Mouse (Mus musculus) lung, embryonic 16.5 days (tissue): ENCODE results near the gene Ctu2. TPM values are rescaled to one million over a fixed set of nuclear protein-coding genes. Genes with fewer than 3 reads are reported as not detected.

Experiments
- ATAC-seq: fragments of 200-750 bp; cut with Nextera tagmentation; 2 replicates; pipeline ENCODE4 v1.8.0; 2017; ENCODE audit warnings: low read depth, mild to moderate bottlenecking, moderate library complexity
- H3K27ac ChIP-seq: fragments of 300-500 bp; sonication (generic); 2 replicates; pipeline ENCODE4 v1.5.1; 2014; ENCODE audit warnings: mild to moderate bottlenecking, control low read depth, low read length
- H3K27me3 ChIP-seq: fragments of 300-500 bp; sonication (generic); 2 replicates; pipeline ENCODE4 v1.6.1; 2014; ENCODE audit warnings: low read depth, low read length, mixed read lengths; ENCODE audit not compliant: control insufficient read depth, insufficient read depth
- H3K36me3 ChIP-seq: fragments of 300-500 bp; sonication (generic); 2 replicates; pipeline ENCODE4 v1.6.1; 2014; ENCODE audit warnings: low read length; ENCODE audit not compliant: control insufficient read depth, insufficient read depth
- H3K4me1 ChIP-seq: fragments of 300-500 bp; sonication (generic); replicated peaks from 2 replicates; pipeline ENCODE4 v1.6.1; 2014; ENCODE audit warnings: low read length, mixed read lengths; ENCODE audit not compliant: control insufficient read depth, insufficient read depth
- H3K4me2 ChIP-seq: fragments of 300-500 bp; sonication (generic); 2 replicates; pipeline ENCODE4 v1.6.1; 2014; ENCODE audit warnings: low read depth, low read length, control low read depth
- H3K4me3 ChIP-seq: fragments of 300-500 bp; sonication (generic); 2 replicates; pipeline ENCODE4 v1.5.1; 2014; ENCODE audit warnings: mild to moderate bottlenecking, low read length, control low read depth
- H3K9ac ChIP-seq: fragments of 300-500 bp; sonication (generic); 2 replicates; pipeline ENCODE4 v1.6.1; 2014; ENCODE audit warnings: low read length, control low read depth
- H3K9me3 ChIP-seq: fragments of 300-500 bp; sonication (generic); 2 replicates; pipeline ENCODE4 v1.6.1; 2016; ENCODE audit warnings: low read length; ENCODE audit not compliant: control insufficient read depth
- WGBS: fragments of 180-500 bp; shearing (Covaris S2); extraction: QIAGEN DNeasy Blood & Tissue Kit; methylation state at CpG from one replicate; pipeline ENCODE4 v1.1.7; 2014; 5-methylcytosine and 5-hydroxymethylcytosine counted together
- polyA plus RNA-seq: library from polyadenylated mRNA; unstranded; fragments of >200 nt; fragmentation: Nextera tagmentation; extraction: Ambion mirVana; gene quantifications from 2 replicates; pipeline ENCODE4 v1.2.1, GENCODE M21; 2015

Ctu2 gene
- 34.7 and 36.9 TPM in 2 replicates for polyA plus RNA-seq

DNA sequence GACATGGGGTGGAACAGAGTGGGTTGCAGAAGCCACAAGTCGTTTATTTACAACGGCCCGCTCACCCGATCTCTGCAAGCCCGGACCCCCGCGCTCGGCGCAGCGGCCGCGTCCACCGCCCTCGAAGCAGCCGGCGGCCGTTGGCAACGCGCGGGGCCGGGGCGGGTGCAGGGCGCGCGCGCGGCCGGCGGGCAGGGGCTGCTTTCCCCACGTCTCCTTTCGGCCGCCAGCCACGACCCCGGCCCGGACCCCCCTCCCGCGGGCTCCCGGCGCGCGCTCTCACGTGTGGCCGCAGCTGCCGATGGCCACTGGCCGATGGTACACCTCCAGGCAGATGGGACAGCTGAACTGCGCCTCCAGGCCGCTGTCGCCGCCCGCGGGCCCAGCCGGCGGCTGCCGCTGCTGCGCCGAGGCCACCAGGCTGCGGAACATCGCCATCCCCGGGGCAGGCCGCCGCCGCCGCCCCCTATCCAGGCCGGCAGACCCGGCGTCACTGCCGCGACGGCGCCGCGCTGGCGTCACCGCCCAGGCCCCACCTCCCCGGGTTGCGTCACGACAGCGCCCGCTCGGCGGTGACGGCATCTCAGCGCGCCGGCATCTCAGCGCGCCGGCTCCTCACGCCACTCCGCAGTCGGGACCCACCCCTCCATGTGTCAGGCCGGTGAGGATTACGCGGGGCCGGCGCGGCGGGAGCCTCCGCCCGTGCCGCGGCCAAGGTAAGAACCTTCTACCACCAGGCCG lies at the start of gene Ctu2, which contains the start of gene Rnf166:
Gene Ctu2 (plus strand): TSS at position 564 of the 741 bp plus-strand sequence.
Gene Rnf166 (minus strand): TSS at position 485 of the 741 bp plus-strand sequence.
- no peaks in the 10 kb centered on the region for H3K9me3 ChIP-seq
- WGBS = 0% methylated on average over 73 of the region's 103 CpGs

DNA sequence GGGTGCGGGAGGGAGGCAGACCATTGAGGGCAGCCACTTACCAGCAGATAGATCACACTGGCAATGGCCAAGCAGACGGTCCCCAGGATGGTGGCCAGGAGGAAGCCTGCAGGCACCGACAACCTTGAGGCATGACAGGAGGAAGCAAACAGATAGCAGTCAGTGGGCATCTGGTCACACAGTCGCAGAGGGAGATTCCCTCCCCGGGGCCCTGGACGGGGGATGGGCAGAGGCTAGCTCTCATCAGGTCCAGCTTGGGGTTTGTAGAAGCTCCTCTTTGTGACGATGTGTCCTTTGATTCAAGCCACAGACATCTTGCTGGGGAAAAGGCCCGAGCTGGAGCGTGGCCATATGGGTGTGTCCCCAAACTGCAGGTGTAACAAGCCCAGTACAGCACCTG lies 49.8 kb upstream of the Ctu2 start:
- H3K36me3 ChIP-seq = no peaks in the 10 kb centered on the region
- 72% methylated on average over 9 of the region's 9 CpGs for WGBS

More for the DNA sequence above, at the start of gene Ctu2, which contains the start of gene Rnf166:
- Histone ChIP-seq H3K4me3 (peak within 1 kb of the TSS; percentile 99), H3K27ac (peak within 1 kb of the TSS; percentile 55), H3K4me2 (peak within 1 kb of the TSS; percentile 87), H3K9ac (peak within 1 kb of the TSS; percentile 95), H3K36me3 (peaks cover 8% of the 10 kb centered on the region), H3K27me3 (no peaks in the 10 kb centered on the region), H3K4me1 (peaks cover 12% of the 10 kb centered on the region)
- ATAC-seq = peak; percentile 94

DNA sequence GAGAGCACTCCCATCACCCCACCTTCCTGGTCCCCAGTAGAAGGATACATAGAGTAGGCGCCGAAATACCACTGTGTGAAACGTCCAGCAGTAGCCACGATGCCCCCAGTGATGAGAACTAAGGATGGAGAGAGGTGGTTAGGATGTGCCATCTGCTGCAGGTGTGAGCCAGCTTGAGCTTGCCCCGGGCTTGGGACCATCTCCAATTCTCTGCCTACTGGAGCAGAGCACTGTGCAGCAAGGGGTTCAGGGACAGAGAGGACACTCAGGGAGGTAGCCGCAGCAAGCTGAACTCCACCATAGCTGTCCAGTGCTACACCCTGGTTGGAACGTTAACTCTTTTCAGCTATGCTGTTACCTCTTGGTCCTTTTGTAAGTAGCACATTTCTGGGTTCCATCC lies 48.3 kb upstream of the Ctu2 start:
- Histone ChIP-seq H3K27ac (no peak overlapping the region), H3K27me3 (no peaks in the 10 kb centered on the region), H3K4me1 (peaks cover 13% of the 10 kb centered on the region), H3K9ac (no peak overlapping the region), H3K36me3 (no peaks in the 10 kb centered on the region), H3K4me3 (no peak overlapping the region), H3K4me2 (no peak overlapping the region), H3K9me3 (no peaks in the 10 kb centered on the region)
- whole genome bisulfite sequencing = 86% methylated on average over 7 of the region's 7 CpGs
- no peak for ATAC-seq

More for the DNA sequence above, 49.8 kb upstream of the Ctu2 start:
- Histone ChIP-seq H3K4me1 (peaks cover 1% of the 10 kb centered on the region), H3K9ac (no peak overlapping the region), H3K27me3 (no peaks in the 10 kb centered on the region), H3K4me2 (no peak overlapping the region), H3K9me3 (no peaks in the 10 kb centered on the region), H3K4me3 (no peak overlapping the region), H3K27ac (no peak overlapping the region)
- no peak for ATAC-seq

- Histone ChIP-seq H3K4me2 (no peak overlapping the region), H3K9ac (no peak overlapping the region)
- WGBS = 87% methylated on average over 9 of the region's 9 CpGs
These were observed 47.8 kb upstream of the Ctu2 start for GRCm38 (mm10) chr8:122428163-122428562.

GRCm38 (mm10) chr8:122430058-122430636 lies 45.8 kb upstream of the Ctu2 start:
- ATAC-seq = no peak
- Histone ChIP-seq H3K9me3 (no peaks in the 10 kb centered on the region), H3K36me3 (no peaks in the 10 kb centered on the region), H3K27ac (no peak overlapping the region), H3K4me2 (no peak overlapping the region), H3K4me3 (no peak overlapping the region), H3K4me1 (peaks cover 19% of the 10 kb centered on the region), H3K9ac (no peak overlapping the region), H3K27me3 (no peaks in the 10 kb centered on the region)
- WGBS = 73% methylated on average over 10 of the region's 10 CpGs

More at GRCm38 (mm10) chr8:122428163-122428562, 47.8 kb upstream of the Ctu2 start:
- H3K9me3 ChIP-seq = no peaks in the 10 kb centered on the region
- no peak for ATAC-seq
- peaks cover 17% of the 10 kb centered on the region for H3K4me1 ChIP-seq
- no peaks in the 10 kb centered on the region for H3K36me3 ChIP-seq
- no peak overlapping the region for H3K27ac ChIP-seq
- no peaks in the 10 kb centered on the region for H3K27me3 ChIP-seq
- H3K4me3 ChIP-seq = no peak overlapping the region

DNA sequence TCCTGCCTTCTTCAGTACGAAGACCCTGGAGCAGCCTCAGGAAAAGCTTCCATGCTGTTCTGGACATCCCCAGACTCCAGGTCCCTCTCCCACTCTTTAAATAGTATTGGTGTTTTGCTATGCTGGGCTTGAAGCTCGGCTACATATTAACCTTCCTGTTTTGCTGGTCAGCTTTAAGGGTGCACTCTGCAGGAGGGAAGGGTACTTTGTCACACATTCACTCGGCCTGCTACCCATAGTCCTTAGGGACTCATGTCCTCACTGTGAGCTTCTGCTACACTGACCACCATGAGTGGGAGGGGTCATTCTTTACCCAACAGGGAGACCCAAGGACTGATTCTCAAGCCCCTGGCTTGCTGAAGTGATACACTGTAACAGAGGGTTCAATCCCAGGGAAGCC lies 45.3 kb upstream of the Ctu2 start:
- Histone ChIP-seq H3K9ac (no peak overlapping the region), H3K4me1 (peaks cover 19% of the 10 kb centered on the region), H3K4me2 (no peak overlapping the region), H3K4me3 (no peak overlapping the region), H3K27ac (no peak overlapping the region), H3K36me3 (peaks cover 4% of the 10 kb centered on the region), H3K9me3 (0 out of 2 replicates have a peak, but pooled peaks cover 5% of the 10 kb centered on the region), H3K27me3 (no peaks in the 10 kb centered on the region)
- 70% methylated on average over 3 of the region's 3 CpGs for WGBS
- no peak for ATAC-seq

DNA sequence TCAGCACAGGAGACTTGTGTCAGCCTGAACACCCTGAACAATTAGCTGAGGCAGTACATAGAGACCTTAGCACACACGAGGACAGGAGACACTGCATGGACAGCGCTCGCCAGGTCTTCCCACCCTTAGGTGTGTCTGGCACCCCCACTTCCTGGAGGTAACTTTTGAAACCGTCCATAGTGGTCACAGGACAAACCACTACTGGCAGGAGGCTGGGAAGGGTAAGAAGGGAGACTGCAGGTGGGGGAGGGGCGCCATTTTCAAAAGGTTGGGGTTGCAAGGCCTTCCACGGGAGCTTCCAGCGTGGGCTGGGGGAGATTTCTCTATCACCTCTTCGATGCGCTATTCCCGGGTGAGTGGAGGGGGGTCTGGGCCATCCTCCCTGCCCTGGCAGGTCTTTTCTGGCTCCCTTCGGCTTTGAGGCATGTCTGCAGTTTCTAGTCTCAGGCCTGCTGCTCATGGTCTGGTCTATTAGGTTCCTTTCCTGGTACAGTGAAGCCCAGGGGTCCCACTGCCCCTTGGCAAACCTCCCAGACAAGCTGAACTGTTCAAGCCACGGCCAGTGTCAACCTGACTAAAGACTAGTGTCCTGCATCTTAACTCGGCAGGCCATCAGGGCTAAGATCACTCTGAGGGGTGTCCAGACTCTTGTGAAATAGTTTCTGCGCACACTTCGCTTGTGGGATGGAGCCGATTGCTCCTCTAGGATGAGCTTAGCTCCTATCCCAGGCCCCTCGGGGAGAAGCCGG lies 44.1 kb upstream of the Ctu2 start:
- H3K4me3 ChIP-seq = peak overlapping the region; percentile 73
- H3K4me1 ChIP-seq = peaks cover 19% of the 10 kb centered on the region
- 0 out of 2 replicates have a peak, but pooled peaks cover 5% of the 10 kb centered on the region for H3K9me3 ChIP-seq
- H3K27ac ChIP-seq = peak overlapping the region; percentile 85
- peaks cover 4% of the 10 kb centered on the region for H3K36me3 ChIP-seq
- H3K9ac ChIP-seq = peak overlapping the region; percentile 89
- WGBS = 26% methylated on average over 18 of the region's 18 CpGs
- H3K4me2 ChIP-seq = peak overlapping the region; percentile 92
- no peaks in the 10 kb centered on the region for H3K27me3 ChIP-seq
- ATAC-seq = peak; percentile 9; the same call in 1 of the 2 replicates

DNA sequence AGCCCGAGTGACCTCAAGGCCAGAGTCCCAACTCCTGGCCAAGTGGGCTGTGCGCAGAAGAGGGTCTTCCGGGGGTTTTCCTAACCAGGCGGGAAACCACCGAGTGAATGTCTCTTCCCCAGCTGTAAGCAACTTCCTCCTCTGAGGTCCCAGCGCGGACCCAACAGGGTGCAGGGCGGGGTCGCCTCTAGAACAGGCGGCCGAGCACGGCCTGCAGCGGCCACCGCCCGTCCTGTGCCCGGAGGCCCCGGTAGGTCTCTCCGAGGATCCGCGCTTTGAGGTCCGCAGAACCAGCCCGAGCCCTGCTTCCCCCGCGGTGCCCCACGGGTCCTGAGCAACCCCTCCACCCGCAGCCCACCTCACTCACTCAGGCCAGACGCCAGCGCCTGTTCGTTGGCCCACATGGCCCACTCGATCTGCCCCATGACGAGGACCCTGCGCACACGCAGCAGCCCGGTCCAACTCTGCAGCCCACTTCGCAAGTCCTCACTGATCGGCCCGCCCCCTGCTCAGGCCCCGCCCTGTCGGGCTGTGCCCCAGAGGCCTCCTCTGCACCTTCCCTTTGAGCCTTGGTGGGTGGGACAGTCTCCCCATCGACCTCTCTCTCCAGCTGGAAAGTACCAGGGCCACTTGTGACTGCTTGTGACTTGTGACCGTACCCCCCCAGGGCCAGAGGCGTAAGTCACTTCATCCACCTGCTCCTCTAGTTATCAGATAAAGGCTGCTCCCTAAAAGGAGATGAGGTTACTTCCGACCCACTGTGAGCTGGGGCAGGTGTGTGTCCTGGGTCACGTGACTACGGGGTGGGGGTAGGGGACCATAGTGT lies 43.3 kb upstream of the Ctu2 start, which contains the start of gene Cyba:
Gene Cyba (minus strand): TSS at position 488 of the 826 bp plus-strand sequence.
- H3K9ac ChIP-seq = peak within 1 kb of the TSS; percentile 89
- WGBS = 2% methylated on average over 40 of the region's 45 CpGs
- peak; percentile 94 for ATAC-seq
- H3K9me3 ChIP-seq = 0 out of 2 replicates have a peak, but pooled peaks cover 5% of the 10 kb centered on the region
- H3K27ac ChIP-seq = peak within 1 kb of the TSS; percentile 85
- peak within 1 kb of the TSS; percentile 92 for H3K4me2 ChIP-seq
- H3K36me3 ChIP-seq = peaks cover 4% of the 10 kb centered on the region
- peak within 1 kb of the TSS; percentile 73 for H3K4me3 ChIP-seq
- H3K27me3 ChIP-seq = no peaks in the 10 kb centered on the region
- H3K4me1 ChIP-seq = peaks cover 19% of the 10 kb centered on the region
